Mouse (Mus musculus): Measurements from ENCODE around the gene Syngr4. TPM values are rescaled to one million over a fixed set of nuclear protein-coding genes. Genes with fewer than 3 reads are reported as not detected.

Gene Syngr4
- total RNA-seq, 2 experiments from 2014 or later, result not detected

Other genes starting within 250 kb of the Syngr4 start
- 1 to 10 TPM in 1 of 2 experiments, under 1 TPM in 1; 0.28 to 2.0 TPM for gene Fut2, start 230.3 kb downstream of the Syngr4 start, total RNA-seq (2021)
- under 1 TPM in 1 of 2 experiments, not detected in 1; 0.22 TPM for gene Ntn5, start 212.7 kb downstream of the Syngr4 start, total RNA-seq (2021)
- under 1 TPM in 1 of 2 experiments, not detected in 1; 0.22 TPM for gene Sec1, start 202.3 kb downstream of the Syngr4 start, total RNA-seq (2021)
- 1 to 10 TPM; 6.2 to 6.7 TPM for gene Car11, start 196.9 kb downstream of the Syngr4 start, total RNA-seq (2021)
- 100 to 1,000 TPM in 1 of 2 experiments, 10 to 100 TPM in 1; 44.4 to 158 TPM for gene Dbp, start 191.6 kb downstream of the Syngr4 start, total RNA-seq (2021)
- gene Rpl18, start 181.3 kb downstream of the Syngr4 start, total RNA-seq (2021), result 100 to 1,000 TPM; 550 to 591 TPM
- gene Sphk2, start 178.7 kb downstream of the Syngr4 start, total RNA-seq (2021), result 10 to 100 TPM; 16.2 to 18.7 TPM
- under 1 TPM; 0.17 to 0.30 TPM for gene Fam83e, start 175.5 kb downstream of the Syngr4 start, total RNA-seq (2021)
- gene Spaca4, start 170.9 kb downstream of the Syngr4 start, total RNA-seq (2021), result not detected
- gene Lmtk3, start 113.0 kb downstream of the Syngr4 start, total RNA-seq (2021), result under 1 TPM; 0.14 TPM
- gene Sult2b1, start 112.0 kb downstream of the Syngr4 start, total RNA-seq (2021), result not detected
- 10 to 100 TPM; 67.2 to 73.0 TPM for gene Cyth2, start 82.1 kb downstream of the Syngr4 start, total RNA-seq (2021)
- under 1 TPM; 0.67 to 0.98 TPM for gene Kcnj14, start 71.9 kb downstream of the Syngr4 start, total RNA-seq (2021)
- 10 to 100 TPM; 11.5 to 11.6 TPM for gene Grwd1, start 65.8 kb downstream of the Syngr4 start, total RNA-seq (2021)
- 100 to 1,000 TPM; 118 TPM for gene Kdelr1, start 23.9 kb downstream of the Syngr4 start, total RNA-seq (2021)
- gene Grin2d, start 18.3 kb downstream of the Syngr4 start, total RNA-seq (2021), result under 1 TPM; 0.38 to 0.44 TPM
- gene Tmem143, start 227 bp upstream of the Syngr4 start, total RNA-seq (2021), result 100 to 1,000 TPM; 115 to 120 TPM
- 10 to 100 TPM; 20.8 to 26.8 TPM for gene Emp3, start 24.7 kb upstream of the Syngr4 start, total RNA-seq (2021)
- 1 to 10 TPM in 1 of 2 experiments, under 1 TPM in 1; 0.98 to 1.1 TPM for gene Ccdc114, start 27.4 kb upstream of the Syngr4 start, total RNA-seq (2021)
- not detected for gene Abcc6, start 133.6 kb upstream of the Syngr4 start, total RNA-seq (2021)
- gene Nomo1, start 137.0 kb upstream of the Syngr4 start, total RNA-seq (2021), result 10 to 100 TPM; 83.4 to 86.4 TPM
- 10 to 100 TPM; 98.3 to 99.6 TPM for gene Kcnj11, start 204.1 kb upstream of the Syngr4 start, total RNA-seq (2021)

Data from heart, postnatal 36 days (tissue).